Mouse (Mus musculus): Measurements from ENCODE around the gene Gm11444.

Gene Gm11444

GRCm38 (mm10) chr11:85835753-85836522 lies 14.2 kb downstream of the Gm11444 start:
- Histone ChIP-seq H3K27me3 (ENCODE audit: insufficient read depth, low read length) (peaks cover 95% of the 10 kb centered on the region), H3K4me3 (replicated peaks; ENCODE audit: low read length) (no peak overlapping the region), H3K4me1 (replicated peaks; ENCODE audit: low read depth, low read length) (peaks cover 37% of the 10 kb centered on the region), H3K9me3 (ENCODE audit: low read length) (no peaks in the 10 kb centered on the region), H3K36me3 (ENCODE audit: insufficient read depth, low read length) (no peaks in the 10 kb centered on the region)
- TF ChIP-seq POU5F1 (IDR thresholded peaks at IDR 0.05; ENCODE audit: borderline replicate concordance, low read length) (no peak), NANOG (IDR thresholded peaks at IDR 0.05; ENCODE audit: borderline replicate concordance, low read length) (no peak), CTCF (conservative IDR thresholded peaks at IDR 0.05; ENCODE audit: low read length) (no peak)

- H3K4me1 ChIP-seq (replicated peaks; ENCODE audit: low read depth, low read length) = peaks cover 38% of the 10 kb centered on the region
- peaks cover 95% of the 10 kb centered on the region for H3K27me3 ChIP-seq (ENCODE audit: insufficient read depth, low read length)
- no peak overlapping the region for H3K4me3 ChIP-seq (replicated peaks; ENCODE audit: low read length)
- no peaks in the 10 kb centered on the region for H3K9me3 ChIP-seq (ENCODE audit: low read length)
- H3K36me3 ChIP-seq (ENCODE audit: insufficient read depth, low read length) = no peaks in the 10 kb centered on the region
- no peak for TF ChIP-seq CTCF (conservative IDR thresholded peaks at IDR 0.05; ENCODE audit: low read length)
- no peak for TF ChIP-seq NANOG (IDR thresholded peaks at IDR 0.05; ENCODE audit: borderline replicate concordance, low read length)
- no peak for TF ChIP-seq POU5F1 (IDR thresholded peaks at IDR 0.05; ENCODE audit: borderline replicate concordance, low read length)
These were observed 15.0 kb downstream of the Gm11444 start for GRCm38 (mm10) chr11:85835001-85835752.

GRCm38 (mm10) chr11:85834386-85834931 lies 15.7 kb downstream of the Gm11444 start:
- H3K36me3 ChIP-seq (ENCODE audit: insufficient read depth, low read length) = no peaks in the 10 kb centered on the region
- TF ChIP-seq CTCF (conservative IDR thresholded peaks at IDR 0.05; ENCODE audit: low read length) (no peak), POU5F1 (IDR thresholded peaks at IDR 0.05; ENCODE audit: borderline replicate concordance, low read length) (no peak), NANOG (IDR thresholded peaks at IDR 0.05; ENCODE audit: borderline replicate concordance, low read length) (no peak)
- peaks cover 95% of the 10 kb centered on the region for H3K27me3 ChIP-seq (ENCODE audit: insufficient read depth, low read length)
- H3K4me3 ChIP-seq (replicated peaks; ENCODE audit: low read length) = no peak overlapping the region
- H3K4me1 ChIP-seq (replicated peaks; ENCODE audit: low read depth, low read length) = peaks cover 42% of the 10 kb centered on the region
- H3K9me3 ChIP-seq (ENCODE audit: low read length) = no peaks in the 10 kb centered on the region

GRCm38 (mm10) chr11:85833761-85834385 lies 16.3 kb downstream of the Gm11444 start:
- Histone ChIP-seq H3K9me3 (ENCODE audit: low read length) (no peaks in the 10 kb centered on the region), H3K27me3 (ENCODE audit: insufficient read depth, low read length) (peaks cover 95% of the 10 kb centered on the region), H3K4me1 (replicated peaks; ENCODE audit: low read depth, low read length) (peaks cover 46% of the 10 kb centered on the region), H3K36me3 (ENCODE audit: insufficient read depth, low read length) (no peaks in the 10 kb centered on the region), H3K4me3 (replicated peaks; ENCODE audit: low read length) (no peak overlapping the region)
- TF ChIP-seq POU5F1 (IDR thresholded peaks at IDR 0.05; ENCODE audit: borderline replicate concordance, low read length) (no peak), NANOG (IDR thresholded peaks at IDR 0.05; ENCODE audit: borderline replicate concordance, low read length) (no peak), CTCF (conservative IDR thresholded peaks at IDR 0.05; ENCODE audit: low read length) (no peak)

- no peak for TF ChIP-seq POU5F1 (IDR thresholded peaks at IDR 0.05; ENCODE audit: borderline replicate concordance, low read length)
- no peak for TF ChIP-seq CTCF (conservative IDR thresholded peaks at IDR 0.05; ENCODE audit: low read length)
- TF ChIP-seq NANOG (IDR thresholded peaks at IDR 0.05; ENCODE audit: borderline replicate concordance, low read length) = no peak
- Histone ChIP-seq H3K27me3 (ENCODE audit: insufficient read depth, low read length) (peaks cover 94% of the 10 kb centered on the region), H3K36me3 (ENCODE audit: insufficient read depth, low read length) (no peaks in the 10 kb centered on the region), H3K4me3 (replicated peaks; ENCODE audit: low read length) (peak overlapping the region; percentile 79), H3K9me3 (ENCODE audit: low read length) (no peaks in the 10 kb centered on the region), H3K4me1 (replicated peaks; ENCODE audit: low read depth, low read length) (peaks cover 52% of the 10 kb centered on the region)
These were observed 17.0 kb downstream of the Gm11444 start for GRCm38 (mm10) chr11:85833081-85833521.

GRCm38 (mm10) chr11:85832231-85832924 lies 17.8 kb downstream of the Gm11444 start, which contains the start of gene Tbx2:
TSS of gene Tbx2 (plus strand) at chr11:85832551.
- Histone ChIP-seq H3K9me3 (ENCODE audit: low read length) (no peaks in the 10 kb centered on the region), H3K27me3 (ENCODE audit: insufficient read depth, low read length) (peaks cover 94% of the 10 kb centered on the region), H3K4me1 (replicated peaks; ENCODE audit: low read depth, low read length) (peaks cover 49% of the 10 kb centered on the region), H3K4me3 (replicated peaks; ENCODE audit: low read length) (peak within 1 kb of the TSS; percentile 79), H3K36me3 (ENCODE audit: insufficient read depth, low read length) (no peaks in the 10 kb centered on the region)
- TF ChIP-seq CTCF (conservative IDR thresholded peaks at IDR 0.05; ENCODE audit: low read length) = no peak
- no peak for TF ChIP-seq NANOG (IDR thresholded peaks at IDR 0.05; ENCODE audit: borderline replicate concordance, low read length)
- no peak for TF ChIP-seq POU5F1 (IDR thresholded peaks at IDR 0.05; ENCODE audit: borderline replicate concordance, low read length)

- Histone ChIP-seq H3K27me3 (ENCODE audit: insufficient read depth, low read length) (peaks cover 94% of the 10 kb centered on the region), H3K4me1 (replicated peaks; ENCODE audit: low read depth, low read length) (peaks cover 43% of the 10 kb centered on the region), H3K36me3 (ENCODE audit: insufficient read depth, low read length) (no peaks in the 10 kb centered on the region), H3K9me3 (ENCODE audit: low read length) (no peaks in the 10 kb centered on the region), H3K4me3 (replicated peaks; ENCODE audit: low read length) (peak overlapping the region; percentile 79)
- TF ChIP-seq POU5F1 (IDR thresholded peaks at IDR 0.05; ENCODE audit: borderline replicate concordance, low read length) = no peak
- TF ChIP-seq CTCF (conservative IDR thresholded peaks at IDR 0.05; ENCODE audit: low read length) = no peak
- no peak for TF ChIP-seq NANOG (IDR thresholded peaks at IDR 0.05; ENCODE audit: borderline replicate concordance, low read length)
These were observed 18.4 kb downstream of the Gm11444 start for GRCm38 (mm10) chr11:85831656-85832230.
